Mouse (Mus musculus) embryonic facial prominence, embryonic 14.5 days (tissue): ENCODE results near the gene Cyp2j5. TPM values are rescaled to one million over a fixed set of nuclear protein-coding genes. Genes with fewer than 3 reads are reported as not detected.
"Not testable (repeated sequence)": the region's sequence is repeated elsewhere in the genome, so short reads cannot be mapped to it uniquely, and the experiment has no call there.

ENCODE experiments used
- ATAC-seq: fragments of 200-750 bp; cut with Nextera tagmentation; 2 replicates; pipeline ENCODE4 v1.8.0; 2017; ENCODE audit warnings: low read depth, moderate number of reproducible peaks, moderate TSS enrichment
- DNase-seq: peaks from one replicate; pipeline ENCODE4 v3.0.0-alpha.2; 2015; ENCODE audit warnings: low spot score
- H3K27ac ChIP-seq: fragments of 300-500 bp; sonication (generic); replicated peaks from 2 replicates; pipeline ENCODE4 v1.5.1; 2014; ENCODE audit warnings: low read depth, mild to moderate bottlenecking, low read length, moderate library complexity
- H3K27me3 ChIP-seq: fragments of 300-500 bp; sonication (generic); replicated peaks from 2 replicates; pipeline ENCODE4 v1.6.1; 2014; ENCODE audit warnings: low read length; ENCODE audit not compliant: control insufficient read depth, insufficient read depth
- H3K36me3 ChIP-seq: fragments of 300-500 bp; sonication (generic); 2 replicates; pipeline ENCODE4 v1.6.1; 2014; ENCODE audit warnings: low read length, mixed read lengths; ENCODE audit not compliant: control insufficient read depth, insufficient read depth
- H3K4me1 ChIP-seq: fragments of 300-500 bp; sonication (generic); 2 replicates; pipeline ENCODE4 v1.6.1; 2014; ENCODE audit warnings: antibody characterized with exemption, low read length; ENCODE audit not compliant: control insufficient read depth, insufficient read depth
- H3K4me2 ChIP-seq: fragments of 300-500 bp; sonication (generic); 2 replicates; pipeline ENCODE4 v1.6.1; 2014; ENCODE audit warnings: low read depth, mild to moderate bottlenecking, low read length, moderate library complexity, mixed read lengths
- H3K4me3 ChIP-seq: fragments of 300-500 bp; sonication (generic); 2 replicates; pipeline ENCODE4 v1.5.1; 2014; ENCODE audit warnings: low read depth, mild to moderate bottlenecking, low read length
- H3K9ac ChIP-seq: fragments of 300-500 bp; sonication (generic); 2 replicates; pipeline ENCODE4 v1.6.1; 2014; ENCODE audit warnings: low read depth, mild to moderate bottlenecking, low read length, moderate library complexity, mixed read lengths
- H3K9me3 ChIP-seq: fragments of 300-500 bp; sonication (generic); 2 replicates; pipeline ENCODE4 v1.6.1; 2016; ENCODE audit warnings: low read length; ENCODE audit not compliant: control insufficient read depth
- WGBS: fragments of 180-500 bp; shearing (Covaris S2); extraction: QIAGEN DNeasy Blood & Tissue Kit; methylation state at CpG from one replicate; pipeline ENCODE4 v1.1.7; 2014; 5-methylcytosine and 5-hydroxymethylcytosine counted together
- polyA plus RNA-seq: library from polyadenylated mRNA; unstranded; fragments of >200 nt; fragmentation: Nextera tagmentation; extraction: Ambion mirVana; gene quantifications from 2 replicates; pipeline ENCODE4 v1.2.1, GENCODE M21; 2014

Gene Cyp2j5
- polyA plus RNA-seq, 1 experiment from 2014 or later, result not detected

- 21% methylated on average over 1 of the region's 1 CpGs for WGBS
- H3K27me3 ChIP-seq, result no peaks in the 10 kb centered on the region
- H3K4me1 ChIP-seq, result peaks cover 4% of the 10 kb centered on the region; the same call in 1 of the 2 replicates
- no peak overlapping the region for H3K9ac ChIP-seq
- H3K4me2 ChIP-seq, result no peak overlapping the region
- no peak overlapping the region for H3K4me3 ChIP-seq
- no peaks in the 10 kb centered on the region for H3K36me3 ChIP-seq
- no peak for ATAC-seq
- no peak for DNase-seq
- no peak overlapping the region for H3K27ac ChIP-seq
- no peaks in the 10 kb centered on the region for H3K9me3 ChIP-seq
Measured at GRCm38 (mm10) chr4:96680233-96680632, 16.3 kb upstream of the Cyp2j5 start.

GRCm38 (mm10) chr4:96664668-96665454 is 907 bp upstream of the Cyp2j5 start:
- H3K4me1 ChIP-seq, result no peaks in the 10 kb centered on the region
- no peak overlapping the region for H3K4me2 ChIP-seq
- no peak overlapping the region for H3K27ac ChIP-seq
- no peak overlapping the region for H3K9ac ChIP-seq
- ATAC-seq, result no peak
- no peak for DNase-seq
- no peaks in the 10 kb centered on the region for H3K9me3 ChIP-seq
- H3K36me3 ChIP-seq, result no peaks in the 10 kb centered on the region
- no peaks in the 10 kb centered on the region for H3K27me3 ChIP-seq
- 97% methylated on average over 1 of the region's 1 CpGs for WGBS
- H3K4me3 ChIP-seq, result no peak overlapping the region

GRCm38 (mm10) chr4:96635455-96635854 is 28.5 kb downstream of the Cyp2j5 start:
- ATAC-seq (no peak), DNase-seq (no peak)
- Histone ChIP-seq H3K4me2 (no peak overlapping the region), H3K4me1 (no peaks in the 10 kb centered on the region), H3K27ac (no peak overlapping the region), H3K9ac (no peak overlapping the region), H3K4me3 (no peak overlapping the region), H3K36me3 (no peaks in the 10 kb centered on the region), H3K9me3 (no peaks in the 10 kb centered on the region), H3K27me3 (no peaks in the 10 kb centered on the region)
- whole genome bisulfite sequencing, result 88% methylated on average over 1 of the region's 1 CpGs

- WGBS, result 89% methylated on average over 1 of the region's 1 CpGs
- Histone ChIP-seq H3K9me3 (peaks cover 11% of the 10 kb centered on the region; the same call in 1 of the 2 replicates), H3K4me3 (no peak overlapping the region), H3K27ac (no peak overlapping the region), H3K36me3 (no peaks in the 10 kb centered on the region), H3K9ac (no peak overlapping the region), H3K4me1 (no peaks in the 10 kb centered on the region), H3K4me2 (no peak overlapping the region), H3K27me3 (no peaks in the 10 kb centered on the region)
- no peak for DNase-seq
- ATAC-seq, result no peak
Measured at GRCm38 (mm10) chr4:96622474-96622873, 41.5 kb downstream of the Cyp2j5 start.

GRCm38 (mm10) chr4:96591791-96592150 is 72.2 kb downstream of the Cyp2j5 start:
- ATAC-seq (peak; percentile 76), DNase-seq (peak; percentile 92)
- Histone ChIP-seq H3K9ac (no peak overlapping the region), H3K36me3 (no peaks in the 10 kb centered on the region), H3K4me3 (peak overlapping the region; percentile 37), H3K4me1 (no peaks in the 10 kb centered on the region; the same call in 1 of the 2 replicates), H3K27ac (no peak overlapping the region), H3K27me3 (no peaks in the 10 kb centered on the region), H3K4me2 (peak overlapping the region; percentile 67), H3K9me3 (no peaks in the 10 kb centered on the region)
- WGBS, result 28% methylated on average over 4 of the region's 4 CpGs

- Histone ChIP-seq H3K9ac (peak within 1 kb of the TSS; percentile 60), H3K36me3 (no peaks in the 10 kb centered on the region), H3K4me2 (peak within 1 kb of the TSS; percentile 67), H3K4me1 (no peaks in the 10 kb centered on the region; the same call in 1 of the 2 replicates), H3K27me3 (no peaks in the 10 kb centered on the region), H3K4me3 (peak within 1 kb of the TSS; percentile 37), H3K9me3 (no peaks in the 10 kb centered on the region), H3K27ac (peak within 1 kb of the TSS; percentile 63)
- peak; percentile 94 for DNase-seq
- ATAC-seq, result peak; percentile 95
- WGBS, result 8% methylated on average over 18 of the region's 18 CpGs
Measured at GRCm38 (mm10) chr4:96590911-96591790, 72.8 kb downstream of the Cyp2j5 start, which contains the start of gene Cyp2j9. Gene Cyp2j9 (minus strand): TSS chr4:96591578.

- H3K27ac ChIP-seq, result no peak overlapping the region
- ATAC-seq (0 out of 2 replicates have a peak, but pooled peaks have one; percentile 30), DNase-seq (peak; percentile 16)
- H3K4me3 ChIP-seq, result no peak overlapping the region
- H3K9me3 ChIP-seq, result no peaks in the 10 kb centered on the region
- H3K4me1 ChIP-seq, result no peaks in the 10 kb centered on the region
- H3K27me3 ChIP-seq, result no peaks in the 10 kb centered on the region
- no peaks in the 10 kb centered on the region for H3K36me3 ChIP-seq
- H3K4me2 ChIP-seq, result no peak overlapping the region
- WGBS, result 80% methylated on average over 1 of the region's 1 CpGs
- no peak overlapping the region for H3K9ac ChIP-seq
Measured at GRCm38 (mm10) chr4:96581425-96582088, 82.4 kb downstream of the Cyp2j5 start.

GRCm38 (mm10) chr4:96580351-96580750 is 83.6 kb downstream of the Cyp2j5 start:
- not testable (repeated sequence) for H3K9ac ChIP-seq, ATAC-seq, H3K27ac ChIP-seq, H3K27me3 ChIP-seq, H3K36me3 ChIP-seq, H3K4me1 ChIP-seq, H3K9me3 ChIP-seq, H3K4me3 ChIP-seq, H3K4me2 ChIP-seq, DNase-seq
- WGBS, result 47% methylated on average over 6 of the region's 6 CpGs
